Mouse (Mus musculus): ENCODE measurements at regions not wholly inside any gene's neighbourhood (a gene's known extent, or its start where the extent isn't known, plus 50 kb on each side); places are given as distances from the start of the nearest gene placed in this dataset.

GRCm38 (mm10) chr8:102413446-102413845 is 372.0 kb downstream of the Cdh11 start:
- DNase-seq: no peak

- no peak for DNase-seq
Measured at GRCm38 (mm10) chr8:102387591-102387990, 397.9 kb downstream of the Cdh11 start.

- DNase-seq: no peak
Measured at GRCm38 (mm10) chr8:102345392-102345791, 440.1 kb downstream of the Cdh11 start.

- peak; percentile 15 to 27 for DNase-seq
Measured at GRCm38 (mm10) chr8:102332511-102332910, 452.9 kb downstream of the Cdh11 start.

- DNase-seq: no peak
Measured at GRCm38 (mm10) chr8:102331151-102331550, 454.3 kb downstream of the Cdh11 start.

GRCm38 (mm10) chr8:102329955-102330354 is 455.5 kb downstream of the Cdh11 start:
- no peak for DNase-seq
